Mouse (Mus musculus): Measurements from ENCODE around the gene Pex5l. TPM values are rescaled to one million over a fixed set of nuclear protein-coding genes. Genes with fewer than 3 reads are reported as not detected.
A peak's percentile ranks its signal among the peaks of the same experiment; 100 is the strongest.

Gene Pex5l
- polyA plus RNA-seq, 1 experiment from 2014 or later: 0.19 TPM

DNA sequence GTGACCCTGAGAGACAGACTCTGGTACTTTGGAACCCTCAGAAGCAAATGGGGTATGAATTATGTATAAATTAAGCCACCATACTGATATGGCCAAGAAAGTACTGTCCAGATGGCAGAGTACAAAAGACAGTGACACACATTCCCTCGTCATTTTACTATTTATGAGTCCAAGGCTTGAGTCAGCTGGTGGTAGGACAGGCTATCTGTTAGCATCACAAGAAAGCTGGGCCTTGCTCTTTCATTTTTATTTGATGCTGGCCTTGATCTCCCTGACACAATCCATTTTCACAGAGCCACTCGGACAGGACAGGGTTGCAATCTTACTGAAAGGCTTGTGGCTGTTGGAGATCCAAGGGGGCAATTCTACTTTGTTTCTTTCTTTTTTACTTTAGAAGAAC is 67.4 kb downstream of the Pex5l start:
- no peak overlapping the region for H3K4me2 ChIP-seq (ENCODE audit: low read depth, low read length)
- WGBS: 73% methylated on average over 2 of the region's 2 CpGs

DNA sequence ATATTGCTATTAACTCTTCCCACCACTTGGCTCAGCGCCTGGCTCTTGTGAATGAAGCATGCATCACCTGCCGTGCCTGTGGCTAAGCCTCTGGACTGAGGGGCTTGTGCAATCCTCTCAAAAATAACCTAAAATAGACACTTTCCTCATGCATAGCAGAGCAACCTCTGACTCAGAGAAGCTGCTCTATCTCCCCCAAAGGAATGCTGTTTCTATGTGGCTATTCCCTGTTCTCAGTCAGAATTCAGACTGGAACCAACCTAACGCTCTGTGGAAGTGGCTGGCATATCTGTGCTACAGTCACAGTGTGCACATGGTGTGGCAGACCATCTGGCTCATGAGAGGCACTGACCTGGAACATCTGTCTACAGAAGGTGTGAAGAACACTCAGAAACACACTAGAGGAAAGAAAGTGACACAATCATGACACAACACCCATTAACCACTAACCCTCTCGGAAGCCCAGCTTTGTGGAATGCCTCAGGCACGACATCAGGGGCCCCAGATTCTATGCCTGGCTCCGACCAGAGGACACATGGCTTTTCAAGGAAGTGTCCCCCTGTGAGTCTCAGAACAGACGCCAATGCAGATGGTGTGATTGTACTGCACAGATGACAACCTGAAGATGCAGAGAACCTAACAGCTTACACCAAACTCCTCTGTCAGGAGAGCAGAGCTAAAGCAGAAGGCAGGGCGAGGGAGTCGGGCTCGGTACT is 68.6 kb downstream of the Pex5l start:
- Histone ChIP-seq H3K36me3 (ENCODE audit: control insufficient read depth, insufficient read depth, low read length) (no peaks in the 10 kb centered on the region), H3K9ac (ENCODE audit: low read length) (no peak overlapping the region), H3K27ac (ENCODE audit: low read length) (no peak overlapping the region), H3K9me3 (ENCODE audit: control insufficient read depth, low read length) (no peaks in the 10 kb centered on the region), H3K27me3 (ENCODE audit: control insufficient read depth, insufficient read depth, low read depth, low read length) (no peaks in the 10 kb centered on the region), H3K4me2 (ENCODE audit: low read depth, low read length) (no peak overlapping the region), H3K4me1 (replicated peaks; ENCODE audit: control insufficient read depth, insufficient read depth, low read length) (no peaks in the 10 kb centered on the region), H3K4me3 (ENCODE audit: low read length) (no peak overlapping the region)
- WGBS: 52% methylated on average over 10 of the region's 10 CpGs
- ATAC-seq (ENCODE audit: low read depth): peak; percentile 23; the same call in 1 of the 2 replicates

More for the DNA sequence above, 67.4 kb downstream of the Pex5l start:
- no peaks in the 10 kb centered on the region for H3K9me3 ChIP-seq (ENCODE audit: control insufficient read depth, low read length)
- no peaks in the 10 kb centered on the region for H3K27me3 ChIP-seq (ENCODE audit: control insufficient read depth, insufficient read depth, low read depth, low read length)
- H3K36me3 ChIP-seq (ENCODE audit: control insufficient read depth, insufficient read depth, low read length): no peaks in the 10 kb centered on the region
- H3K4me3 ChIP-seq (ENCODE audit: low read length): no peak overlapping the region
- no peaks in the 10 kb centered on the region for H3K4me1 ChIP-seq (replicated peaks; ENCODE audit: control insufficient read depth, insufficient read depth, low read length)
- H3K9ac ChIP-seq (ENCODE audit: low read length): no peak overlapping the region
- no peak for ATAC-seq (ENCODE audit: low read depth)
- no peak overlapping the region for H3K27ac ChIP-seq (ENCODE audit: low read length)

GRCm38 (mm10) chr3:33073905-33074265 is 69.2 kb downstream of the Pex5l start:
- 68% methylated on average over 1 of the region's 1 CpGs for WGBS
- no peak overlapping the region for H3K4me3 ChIP-seq (ENCODE audit: low read length)
- ATAC-seq (ENCODE audit: low read depth): peak; percentile 20; the same call in 1 of the 2 replicates
- H3K9ac ChIP-seq (ENCODE audit: low read length): no peak overlapping the region
- no peak overlapping the region for H3K27ac ChIP-seq (ENCODE audit: low read length)
- H3K27me3 ChIP-seq (ENCODE audit: control insufficient read depth, insufficient read depth, low read depth, low read length): no peaks in the 10 kb centered on the region
- no peaks in the 10 kb centered on the region for H3K4me1 ChIP-seq (replicated peaks; ENCODE audit: control insufficient read depth, insufficient read depth, low read length)
- H3K9me3 ChIP-seq (ENCODE audit: control insufficient read depth, low read length): no peaks in the 10 kb centered on the region
- no peaks in the 10 kb centered on the region for H3K36me3 ChIP-seq (ENCODE audit: control insufficient read depth, insufficient read depth, low read length)
- H3K4me2 ChIP-seq (ENCODE audit: low read depth, low read length): no peak overlapping the region

DNA sequence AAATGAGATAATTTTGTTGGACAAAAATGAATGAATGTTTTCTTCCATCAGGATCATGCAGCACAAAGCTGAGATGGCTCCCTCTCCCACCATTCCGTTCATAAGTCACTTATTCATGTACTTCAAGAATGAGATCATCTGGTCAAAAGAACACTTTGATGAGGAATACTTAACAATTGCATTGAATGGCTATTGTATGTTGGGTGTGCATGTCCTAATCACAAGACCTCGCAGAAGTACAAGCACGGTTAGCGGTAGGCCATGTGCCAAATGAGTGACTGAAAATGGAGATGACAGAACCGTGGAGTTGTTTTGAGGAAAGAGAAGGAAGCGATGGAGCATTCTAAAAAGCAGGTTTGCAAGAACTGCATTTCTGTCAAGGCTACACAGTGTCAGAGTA is 72.3 kb downstream of the Pex5l start:
- no peak for ATAC-seq (ENCODE audit: low read depth)
- H3K27ac ChIP-seq (ENCODE audit: low read length): no peak overlapping the region
- 84% methylated on average over 6 of the region's 6 CpGs for WGBS

GRCm38 (mm10) chr3:33068146-33068545 is 74.9 kb downstream of the Pex5l start:
- WGBS: 79% methylated on average over 5 of the region's 5 CpGs

More for the DNA sequence above, 72.3 kb downstream of the Pex5l start:
- Histone ChIP-seq H3K4me3 (ENCODE audit: low read length) (no peak overlapping the region), H3K27me3 (ENCODE audit: control insufficient read depth, insufficient read depth, low read depth, low read length) (no peaks in the 10 kb centered on the region), H3K4me1 (replicated peaks; ENCODE audit: control insufficient read depth, insufficient read depth, low read length) (no peaks in the 10 kb centered on the region), H3K4me2 (ENCODE audit: low read depth, low read length) (no peak overlapping the region), H3K36me3 (ENCODE audit: control insufficient read depth, insufficient read depth, low read length) (no peaks in the 10 kb centered on the region), H3K9ac (ENCODE audit: low read length) (no peak overlapping the region), H3K9me3 (ENCODE audit: control insufficient read depth, low read length) (no peaks in the 10 kb centered on the region)

GRCm38 (mm10) chr3:33063590-33063989 is 79.5 kb downstream of the Pex5l start:
- H3K9ac ChIP-seq (ENCODE audit: low read length): no peak overlapping the region
- H3K4me1 ChIP-seq (replicated peaks; ENCODE audit: control insufficient read depth, insufficient read depth, low read length): no peaks in the 10 kb centered on the region
- 50% methylated on average over 6 of the region's 6 CpGs for WGBS
- no peak overlapping the region for H3K27ac ChIP-seq (ENCODE audit: low read length)
- no peak overlapping the region for H3K4me3 ChIP-seq (ENCODE audit: low read length)
- no peaks in the 10 kb centered on the region for H3K27me3 ChIP-seq (ENCODE audit: control insufficient read depth, insufficient read depth, low read depth, low read length)
- no peaks in the 10 kb centered on the region for H3K36me3 ChIP-seq (ENCODE audit: control insufficient read depth, insufficient read depth, low read length)
- ATAC-seq (ENCODE audit: low read depth): no peak
- H3K4me2 ChIP-seq (ENCODE audit: low read depth, low read length): no peak overlapping the region
- no peaks in the 10 kb centered on the region for H3K9me3 ChIP-seq (ENCODE audit: control insufficient read depth, low read length)

More at GRCm38 (mm10) chr3:33068146-33068545, 74.9 kb downstream of the Pex5l start:
- H3K27me3 ChIP-seq (ENCODE audit: control insufficient read depth, insufficient read depth, low read depth, low read length): no peaks in the 10 kb centered on the region
- H3K36me3 ChIP-seq (ENCODE audit: control insufficient read depth, insufficient read depth, low read length): no peaks in the 10 kb centered on the region
- ATAC-seq (ENCODE audit: low read depth): no peak
- H3K4me3 ChIP-seq (ENCODE audit: low read length): no peak overlapping the region
- H3K9me3 ChIP-seq (ENCODE audit: control insufficient read depth, low read length): no peaks in the 10 kb centered on the region
- H3K9ac ChIP-seq (ENCODE audit: low read length): no peak overlapping the region
- H3K27ac ChIP-seq (ENCODE audit: low read length): no peak overlapping the region
- no peak overlapping the region for H3K4me2 ChIP-seq (ENCODE audit: low read depth, low read length)
- H3K4me1 ChIP-seq (replicated peaks; ENCODE audit: control insufficient read depth, insufficient read depth, low read length): no peaks in the 10 kb centered on the region

- ATAC-seq (ENCODE audit: low read depth): no peak
- no peaks in the 10 kb centered on the region for H3K9me3 ChIP-seq (ENCODE audit: control insufficient read depth, low read length)
Measured at GRCm38 (mm10) chr3:33061428-33061827, 81.6 kb downstream of the Pex5l start.

GRCm38 (mm10) chr3:33061016-33061415 is 82.0 kb downstream of the Pex5l start:
- ATAC-seq (ENCODE audit: low read depth): no peak
- H3K36me3 ChIP-seq (ENCODE audit: control insufficient read depth, insufficient read depth, low read length): no peaks in the 10 kb centered on the region
- H3K27ac ChIP-seq (ENCODE audit: low read length): no peak overlapping the region
- no peaks in the 10 kb centered on the region for H3K27me3 ChIP-seq (ENCODE audit: control insufficient read depth, insufficient read depth, low read depth, low read length)
- 82% methylated on average over 4 of the region's 4 CpGs for WGBS
- no peaks in the 10 kb centered on the region for H3K9me3 ChIP-seq (ENCODE audit: control insufficient read depth, low read length)
- H3K4me1 ChIP-seq (replicated peaks; ENCODE audit: control insufficient read depth, insufficient read depth, low read length): no peaks in the 10 kb centered on the region
- no peak overlapping the region for H3K4me3 ChIP-seq (ENCODE audit: low read length)
- no peak overlapping the region for H3K4me2 ChIP-seq (ENCODE audit: low read depth, low read length)
- H3K9ac ChIP-seq (ENCODE audit: low read length): no peak overlapping the region

More at GRCm38 (mm10) chr3:33061428-33061827, 81.6 kb downstream of the Pex5l start:
- Histone ChIP-seq H3K27me3 (ENCODE audit: control insufficient read depth, insufficient read depth, low read depth, low read length) (no peaks in the 10 kb centered on the region), H3K4me1 (replicated peaks; ENCODE audit: control insufficient read depth, insufficient read depth, low read length) (no peaks in the 10 kb centered on the region), H3K4me3 (ENCODE audit: low read length) (no peak overlapping the region), H3K27ac (ENCODE audit: low read length) (no peak overlapping the region), H3K9ac (ENCODE audit: low read length) (no peak overlapping the region), H3K4me2 (ENCODE audit: low read depth, low read length) (no peak overlapping the region), H3K36me3 (ENCODE audit: control insufficient read depth, insufficient read depth, low read length) (no peaks in the 10 kb centered on the region)
- WGBS: 82% methylated on average over 2 of the region's 2 CpGs

DNA sequence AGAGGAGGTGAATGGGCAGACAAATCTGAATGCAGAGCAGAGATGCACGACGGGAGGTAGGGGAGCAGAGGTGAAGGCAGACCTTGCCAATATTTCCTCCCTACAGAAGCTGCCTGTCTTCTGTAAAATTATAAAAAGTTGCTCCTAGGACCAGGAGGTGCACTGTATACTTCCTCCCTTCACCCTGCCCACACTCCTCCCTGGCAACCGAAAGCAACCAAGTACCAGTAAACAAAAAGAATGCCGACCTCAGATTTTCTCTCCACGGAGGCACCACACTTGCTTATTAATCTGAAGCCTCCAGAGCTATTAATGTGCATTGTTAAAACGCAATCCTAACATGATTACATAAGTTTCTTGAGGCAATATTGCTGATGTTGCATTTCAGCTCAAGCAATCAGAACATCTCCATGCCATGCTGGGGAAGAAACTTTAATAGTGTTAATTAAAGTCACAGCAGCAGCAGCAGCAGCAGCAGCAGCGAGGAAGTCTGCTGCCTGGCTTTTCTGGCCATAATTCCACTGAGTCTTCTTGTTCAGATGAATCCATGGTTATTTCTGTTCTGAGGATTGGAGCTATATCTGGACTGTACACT is 82.6 kb downstream of the Pex5l start:
- Histone ChIP-seq H3K27ac (ENCODE audit: low read length) (no peak overlapping the region), H3K4me2 (ENCODE audit: low read depth, low read length) (no peak overlapping the region), H3K27me3 (ENCODE audit: control insufficient read depth, insufficient read depth, low read depth, low read length) (no peaks in the 10 kb centered on the region), H3K36me3 (ENCODE audit: control insufficient read depth, insufficient read depth, low read length) (no peaks in the 10 kb centered on the region), H3K9ac (ENCODE audit: low read length) (no peak overlapping the region), H3K4me1 (replicated peaks; ENCODE audit: control insufficient read depth, insufficient read depth, low read length) (no peaks in the 10 kb centered on the region), H3K4me3 (ENCODE audit: low read length) (no peak overlapping the region), H3K9me3 (ENCODE audit: control insufficient read depth, low read length) (no peaks in the 10 kb centered on the region)
- ATAC-seq (ENCODE audit: low read depth): no peak
- WGBS: 51% methylated on average over 7 of the region's 7 CpGs

Measured in lung, embryonic 16.5 days (tissue).